Mouse (Mus musculus): ENCODE data around the gene 1700013G24Rik. TPM values are rescaled to one million over a fixed set of nuclear protein-coding genes. Genes with fewer than 3 reads are reported as not detected.

1700013G24Rik gene
- polyA plus RNA-seq, 1 experiment from 2014 or later, result not detected

- Histone ChIP-seq H3K4me3 (ENCODE audit: low read depth, low read length) (no peak overlapping the region), H3K4me2 (replicated peaks; ENCODE audit: low read depth, low read length) (no peak overlapping the region), H3K9ac (replicated peaks; ENCODE audit: low read depth, low read length) (no peak overlapping the region), H3K27me3 (ENCODE audit: control insufficient read depth, insufficient read depth, low read length) (no peaks in the 10 kb centered on the region), H3K9me3 (ENCODE audit: control insufficient read depth, low read depth, low read length) (no peaks in the 10 kb centered on the region), H3K4me1 (ENCODE audit: control insufficient read depth, insufficient read depth, low read length) (peaks cover 12% of the 10 kb centered on the region), H3K27ac (ENCODE audit: low read length) (peak overlapping the region; percentile 44; the same call in 1 of the 2 replicates), H3K36me3 (ENCODE audit: control insufficient read depth, insufficient read depth, low read length) (no peaks in the 10 kb centered on the region)
- ATAC-seq (ENCODE audit: insufficient number of reproducible peaks, insufficient read depth, low FRiP score, low read depth), result peak; percentile 59
- WGBS, result 42% methylated on average over 2 of the region's 2 CpGs
Measured at GRCm38 (mm10) chr4:137449132-137449531, 4.0 kb upstream of the 1700013G24Rik start.

- no peak for ATAC-seq (ENCODE audit: insufficient number of reproducible peaks, insufficient read depth, low FRiP score, low read depth)
- Histone ChIP-seq H3K9me3 (ENCODE audit: control insufficient read depth, low read depth, low read length) (no peaks in the 10 kb centered on the region), H3K4me3 (ENCODE audit: low read depth, low read length) (no peak overlapping the region), H3K27ac (ENCODE audit: low read length) (peak overlapping the region; percentile 27; the same call in 1 of the 2 replicates), H3K4me2 (replicated peaks; ENCODE audit: low read depth, low read length) (no peak overlapping the region), H3K4me1 (ENCODE audit: control insufficient read depth, insufficient read depth, low read length) (peaks cover 12% of the 10 kb centered on the region), H3K27me3 (ENCODE audit: control insufficient read depth, insufficient read depth, low read length) (no peaks in the 10 kb centered on the region), H3K9ac (replicated peaks; ENCODE audit: low read depth, low read length) (no peak overlapping the region), H3K36me3 (ENCODE audit: control insufficient read depth, insufficient read depth, low read length) (no peaks in the 10 kb centered on the region)
- WGBS, result 76% methylated on average over 10 of the region's 10 CpGs
Measured at GRCm38 (mm10) chr4:137449715-137450114, 3.4 kb upstream of the 1700013G24Rik start.

GRCm38 (mm10) chr4:137452190-137452589 lies 894 bp upstream of the 1700013G24Rik start:
- Histone ChIP-seq H3K9me3 (ENCODE audit: control insufficient read depth, low read depth, low read length) (no peaks in the 10 kb centered on the region), H3K4me3 (ENCODE audit: low read depth, low read length) (no peak overlapping the region), H3K4me1 (ENCODE audit: control insufficient read depth, insufficient read depth, low read length) (peaks cover 12% of the 10 kb centered on the region), H3K27ac (ENCODE audit: low read length) (no peak overlapping the region), H3K36me3 (ENCODE audit: control insufficient read depth, insufficient read depth, low read length) (no peaks in the 10 kb centered on the region), H3K4me2 (replicated peaks; ENCODE audit: low read depth, low read length) (no peak overlapping the region), H3K27me3 (ENCODE audit: control insufficient read depth, insufficient read depth, low read length) (no peaks in the 10 kb centered on the region), H3K9ac (replicated peaks; ENCODE audit: low read depth, low read length) (no peak overlapping the region)
- no peak for ATAC-seq (ENCODE audit: insufficient number of reproducible peaks, insufficient read depth, low FRiP score, low read depth)
- WGBS, result 88% methylated on average over 6 of the region's 6 CpGs

- H3K9me3 ChIP-seq (ENCODE audit: control insufficient read depth, low read depth, low read length), result no peaks in the 10 kb centered on the region
- H3K27ac ChIP-seq (ENCODE audit: low read length), result no peak overlapping the region
- ATAC-seq (ENCODE audit: insufficient number of reproducible peaks, insufficient read depth, low FRiP score, low read depth), result no peak
- H3K4me1 ChIP-seq (ENCODE audit: control insufficient read depth, insufficient read depth, low read length), result no peaks in the 10 kb centered on the region; the same call in 1 of the 2 replicates
- no peaks in the 10 kb centered on the region for H3K27me3 ChIP-seq (ENCODE audit: control insufficient read depth, insufficient read depth, low read length)
- 85% methylated on average over 14 of the region's 14 CpGs for WGBS
- no peak overlapping the region for H3K9ac ChIP-seq (replicated peaks; ENCODE audit: low read depth, low read length)
- H3K36me3 ChIP-seq (ENCODE audit: control insufficient read depth, insufficient read depth, low read length), result no peaks in the 10 kb centered on the region
- H3K4me3 ChIP-seq (ENCODE audit: low read depth, low read length), result no peak overlapping the region
- H3K4me2 ChIP-seq (replicated peaks; ENCODE audit: low read depth, low read length), result no peak overlapping the region
Measured at GRCm38 (mm10) chr4:137454582-137454981, 1.5 kb downstream of the 1700013G24Rik start.

GRCm38 (mm10) chr4:137456581-137456980 lies 3.5 kb downstream of the 1700013G24Rik start:
- Histone ChIP-seq H3K27me3 (ENCODE audit: control insufficient read depth, insufficient read depth, low read length) (no peaks in the 10 kb centered on the region), H3K4me2 (replicated peaks; ENCODE audit: low read depth, low read length) (no peak overlapping the region), H3K27ac (ENCODE audit: low read length) (no peak overlapping the region), H3K9me3 (ENCODE audit: control insufficient read depth, low read depth, low read length) (no peaks in the 10 kb centered on the region), H3K4me3 (ENCODE audit: low read depth, low read length) (no peak overlapping the region), H3K4me1 (ENCODE audit: control insufficient read depth, insufficient read depth, low read length) (no peaks in the 10 kb centered on the region; the same call in 1 of the 2 replicates), H3K9ac (replicated peaks; ENCODE audit: low read depth, low read length) (no peak overlapping the region), H3K36me3 (ENCODE audit: control insufficient read depth, insufficient read depth, low read length) (no peaks in the 10 kb centered on the region)
- WGBS, result 85% methylated on average over 12 of the region's 12 CpGs
- no peak for ATAC-seq (ENCODE audit: insufficient number of reproducible peaks, insufficient read depth, low FRiP score, low read depth)

GRCm38 (mm10) chr4:137457292-137457691 lies 4.2 kb downstream of the 1700013G24Rik start:
- Histone ChIP-seq H3K36me3 (ENCODE audit: control insufficient read depth, insufficient read depth, low read length) (no peaks in the 10 kb centered on the region), H3K4me3 (ENCODE audit: low read depth, low read length) (no peak overlapping the region), H3K9me3 (ENCODE audit: control insufficient read depth, low read depth, low read length) (no peaks in the 10 kb centered on the region), H3K4me1 (ENCODE audit: control insufficient read depth, insufficient read depth, low read length) (no peaks in the 10 kb centered on the region; the same call in 1 of the 2 replicates), H3K27me3 (ENCODE audit: control insufficient read depth, insufficient read depth, low read length) (no peaks in the 10 kb centered on the region), H3K9ac (replicated peaks; ENCODE audit: low read depth, low read length) (no peak overlapping the region), H3K4me2 (replicated peaks; ENCODE audit: low read depth, low read length) (no peak overlapping the region), H3K27ac (ENCODE audit: low read length) (no peak overlapping the region)
- no peak for ATAC-seq (ENCODE audit: insufficient number of reproducible peaks, insufficient read depth, low FRiP score, low read depth)
- 66% methylated on average over 4 of the region's 4 CpGs for WGBS

GRCm38 (mm10) chr4:137458310-137458709 lies 5.2 kb downstream of the 1700013G24Rik start:
- H3K4me1 ChIP-seq (ENCODE audit: control insufficient read depth, insufficient read depth, low read length), result no peaks in the 10 kb centered on the region
- no peaks in the 10 kb centered on the region for H3K36me3 ChIP-seq (ENCODE audit: control insufficient read depth, insufficient read depth, low read length)
- no peaks in the 10 kb centered on the region for H3K27me3 ChIP-seq (ENCODE audit: control insufficient read depth, insufficient read depth, low read length)
- H3K4me3 ChIP-seq (ENCODE audit: low read depth, low read length), result no peak overlapping the region
- WGBS, result 78% methylated on average over 9 of the region's 9 CpGs
- no peak overlapping the region for H3K4me2 ChIP-seq (replicated peaks; ENCODE audit: low read depth, low read length)
- H3K9me3 ChIP-seq (ENCODE audit: control insufficient read depth, low read depth, low read length), result no peaks in the 10 kb centered on the region
- no peak for ATAC-seq (ENCODE audit: insufficient number of reproducible peaks, insufficient read depth, low FRiP score, low read depth)
- H3K9ac ChIP-seq (replicated peaks; ENCODE audit: low read depth, low read length), result no peak overlapping the region
- no peak overlapping the region for H3K27ac ChIP-seq (ENCODE audit: low read length)

- ATAC-seq (ENCODE audit: insufficient number of reproducible peaks, insufficient read depth, low FRiP score, low read depth), result no peak
- no peak overlapping the region for H3K27ac ChIP-seq (ENCODE audit: low read length)
- no peak overlapping the region for H3K4me3 ChIP-seq (ENCODE audit: low read depth, low read length)
- no peak overlapping the region for H3K4me2 ChIP-seq (replicated peaks; ENCODE audit: low read depth, low read length)
- 58% methylated on average over 5 of the region's 5 CpGs for WGBS
- H3K36me3 ChIP-seq (ENCODE audit: control insufficient read depth, insufficient read depth, low read length), result no peaks in the 10 kb centered on the region
- H3K27me3 ChIP-seq (ENCODE audit: control insufficient read depth, insufficient read depth, low read length), result no peaks in the 10 kb centered on the region
- no peaks in the 10 kb centered on the region for H3K4me1 ChIP-seq (ENCODE audit: control insufficient read depth, insufficient read depth, low read length)
- no peak overlapping the region for H3K9ac ChIP-seq (replicated peaks; ENCODE audit: low read depth, low read length)
- H3K9me3 ChIP-seq (ENCODE audit: control insufficient read depth, low read depth, low read length), result no peaks in the 10 kb centered on the region
Measured at GRCm38 (mm10) chr4:137458861-137459260, 5.8 kb downstream of the 1700013G24Rik start.

- Histone ChIP-seq H3K4me3 (ENCODE audit: low read depth, low read length) (no peak overlapping the region), H3K4me2 (replicated peaks; ENCODE audit: low read depth, low read length) (no peak overlapping the region), H3K27ac (ENCODE audit: low read length) (no peak overlapping the region), H3K9ac (replicated peaks; ENCODE audit: low read depth, low read length) (no peak overlapping the region), H3K36me3 (ENCODE audit: control insufficient read depth, insufficient read depth, low read length) (no peaks in the 10 kb centered on the region), H3K27me3 (ENCODE audit: control insufficient read depth, insufficient read depth, low read length) (no peaks in the 10 kb centered on the region), H3K9me3 (ENCODE audit: control insufficient read depth, low read depth, low read length) (no peaks in the 10 kb centered on the region), H3K4me1 (ENCODE audit: control insufficient read depth, insufficient read depth, low read length) (no peaks in the 10 kb centered on the region; the same call in 1 of the 2 replicates)
- ATAC-seq (ENCODE audit: insufficient number of reproducible peaks, insufficient read depth, low FRiP score, low read depth), result no peak
- 77% methylated on average over 14 of the region's 14 CpGs for WGBS
Measured at GRCm38 (mm10) chr4:137460676-137461075, 7.6 kb downstream of the 1700013G24Rik start.

All from stomach, embryonic 14.5 days (tissue).